Mouse (Mus musculus): ENCODE measurements around the gene Egfl7. TPM values are rescaled to one million over a fixed set of nuclear protein-coding genes. Genes with fewer than 3 reads are reported as not detected.

Gene Egfl7
- total and polyA plus RNA-seq, 2 experiments from 2014 or later = 63.2 to 83.0 TPM

DNA sequence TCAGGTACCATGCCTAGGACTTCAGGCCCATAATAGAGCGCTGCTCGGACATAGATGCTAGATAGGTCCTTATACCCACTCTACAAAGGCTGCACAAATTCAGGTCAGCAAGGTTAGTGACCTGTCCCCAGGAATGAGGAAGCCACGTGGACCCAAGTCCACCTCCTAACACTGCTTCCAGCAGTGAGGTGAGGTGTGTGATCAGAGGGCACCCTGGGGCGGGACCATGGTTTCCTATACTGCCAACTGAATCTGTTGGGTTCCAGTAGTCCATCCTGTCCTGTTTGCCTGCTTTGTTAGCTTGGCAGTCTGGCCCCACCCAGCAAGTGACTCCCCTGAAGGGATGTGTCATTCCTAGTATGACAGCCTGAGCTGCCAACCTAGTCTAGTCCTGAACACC lies 20.2 kb downstream of the Egfl7 start:
- peaks cover 4% of the 10 kb centered on the region; the same call in 1 of the 2 replicates for H3K4me1 ChIP-seq (ENCODE audit: insufficient read depth, low read length)
- 91% methylated on average over 4 of the region's 4 CpGs for WGBS
- DNase-seq (ENCODE audit: low spot score) (no peak), ATAC-seq (ENCODE audit: low FRiP score) (no peak)
- no peaks in the 10 kb centered on the region for H3K36me3 ChIP-seq (ENCODE audit: insufficient read depth, low read length)
- no peak overlapping the region for H3K9ac ChIP-seq (replicated peaks; ENCODE audit: low read length, poor library complexity, severe bottlenecking)
- H3K27me3 ChIP-seq (ENCODE audit: insufficient read depth, low read length) = peaks cover 8% of the 10 kb centered on the region; the same call in 1 of the 2 replicates
- H3K4me2 ChIP-seq (ENCODE audit: low read depth, low read length, poor library complexity, severe bottlenecking) = no peak overlapping the region
- no peak for TF ChIP-seq CTCF (IDR thresholded peaks at IDR 0.05)
- H3K4me3 ChIP-seq (ENCODE audit: low read depth, low read length) = no peak overlapping the region
- H3K9me3 ChIP-seq (ENCODE audit: low read length) = no peaks in the 10 kb centered on the region
- H3K27ac ChIP-seq (ENCODE audit: low read depth, low read length) = no peak overlapping the region

- Histone ChIP-seq H3K9me3 (ENCODE audit: low read length) (no peaks in the 10 kb centered on the region), H3K36me3 (ENCODE audit: insufficient read depth, low read length) (no peaks in the 10 kb centered on the region), H3K9ac (replicated peaks; ENCODE audit: low read length, poor library complexity, severe bottlenecking) (no peak overlapping the region), H3K4me2 (ENCODE audit: low read depth, low read length, poor library complexity, severe bottlenecking) (no peak overlapping the region), H3K4me3 (ENCODE audit: low read depth, low read length) (no peak overlapping the region), H3K4me1 (ENCODE audit: insufficient read depth, low read length) (peaks cover 4% of the 10 kb centered on the region; the same call in 1 of the 2 replicates), H3K27ac (ENCODE audit: low read depth, low read length) (no peak overlapping the region), H3K27me3 (ENCODE audit: insufficient read depth, low read length) (peaks cover 8% of the 10 kb centered on the region; the same call in 1 of the 2 replicates)
- 91% methylated on average over 2 of the region's 2 CpGs for WGBS
- no peak for ATAC-seq (ENCODE audit: low FRiP score)
- no peak for TF ChIP-seq CTCF (IDR thresholded peaks at IDR 0.05)
- no peak for DNase-seq (ENCODE audit: low spot score)
Observed at GRCm38 (mm10) chr2:26600664-26601063, 20.9 kb downstream of the Egfl7 start.

DNA sequence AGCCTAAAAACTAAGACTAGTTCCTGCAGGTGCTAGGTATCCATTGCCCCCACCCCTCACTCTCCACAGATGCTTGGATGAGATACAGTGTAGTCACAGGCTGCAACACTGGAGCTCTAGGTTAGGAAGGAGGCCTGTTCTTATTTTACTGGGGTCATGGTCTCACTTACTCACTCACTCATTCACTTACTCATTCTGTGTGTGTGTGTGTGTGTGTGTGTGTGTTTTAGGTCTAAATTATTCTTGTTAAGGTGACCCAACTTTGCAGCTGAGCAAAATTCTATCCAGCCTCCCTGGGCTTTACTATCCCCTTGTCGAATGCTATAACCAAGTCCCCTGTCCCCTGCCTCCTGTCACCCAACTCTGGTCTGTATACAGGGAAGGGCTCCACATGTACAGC lies 21.8 kb downstream of the Egfl7 start:
- Histone ChIP-seq H3K9me3 (ENCODE audit: low read length) (no peaks in the 10 kb centered on the region), H3K27me3 (ENCODE audit: insufficient read depth, low read length) (peaks cover 8% of the 10 kb centered on the region; the same call in 1 of the 2 replicates), H3K4me3 (ENCODE audit: low read depth, low read length) (no peak overlapping the region), H3K4me1 (ENCODE audit: insufficient read depth, low read length) (peaks cover 4% of the 10 kb centered on the region; the same call in 1 of the 2 replicates), H3K36me3 (ENCODE audit: insufficient read depth, low read length) (no peaks in the 10 kb centered on the region), H3K4me2 (ENCODE audit: low read depth, low read length, poor library complexity, severe bottlenecking) (no peak overlapping the region), H3K27ac (ENCODE audit: low read depth, low read length) (no peak overlapping the region), H3K9ac (replicated peaks; ENCODE audit: low read length, poor library complexity, severe bottlenecking) (no peak overlapping the region)
- ATAC-seq (ENCODE audit: low FRiP score) (no peak), DNase-seq (ENCODE audit: low spot score) (no peak)
- 84% methylated on average over 1 of the region's 1 CpGs for WGBS
- no peak for TF ChIP-seq CTCF (IDR thresholded peaks at IDR 0.05)

GRCm38 (mm10) chr2:26602631-26603030 lies 22.8 kb downstream of the Egfl7 start:
- ATAC-seq (ENCODE audit: low FRiP score) (no peak), DNase-seq (ENCODE audit: low spot score) (no peak)
- Histone ChIP-seq H3K9me3 (ENCODE audit: low read length) (no peaks in the 10 kb centered on the region), H3K27me3 (ENCODE audit: insufficient read depth, low read length) (peaks cover 8% of the 10 kb centered on the region; the same call in 1 of the 2 replicates), H3K27ac (ENCODE audit: low read depth, low read length) (no peak overlapping the region), H3K4me2 (ENCODE audit: low read depth, low read length, poor library complexity, severe bottlenecking) (no peak overlapping the region), H3K4me3 (ENCODE audit: low read depth, low read length) (no peak overlapping the region), H3K9ac (replicated peaks; ENCODE audit: low read length, poor library complexity, severe bottlenecking) (no peak overlapping the region), H3K36me3 (ENCODE audit: insufficient read depth, low read length) (no peaks in the 10 kb centered on the region), H3K4me1 (ENCODE audit: insufficient read depth, low read length) (peaks cover 4% of the 10 kb centered on the region; the same call in 1 of the 2 replicates)
- WGBS = 83% methylated on average over 5 of the region's 5 CpGs
- no peak for TF ChIP-seq CTCF (IDR thresholded peaks at IDR 0.05)

DNA sequence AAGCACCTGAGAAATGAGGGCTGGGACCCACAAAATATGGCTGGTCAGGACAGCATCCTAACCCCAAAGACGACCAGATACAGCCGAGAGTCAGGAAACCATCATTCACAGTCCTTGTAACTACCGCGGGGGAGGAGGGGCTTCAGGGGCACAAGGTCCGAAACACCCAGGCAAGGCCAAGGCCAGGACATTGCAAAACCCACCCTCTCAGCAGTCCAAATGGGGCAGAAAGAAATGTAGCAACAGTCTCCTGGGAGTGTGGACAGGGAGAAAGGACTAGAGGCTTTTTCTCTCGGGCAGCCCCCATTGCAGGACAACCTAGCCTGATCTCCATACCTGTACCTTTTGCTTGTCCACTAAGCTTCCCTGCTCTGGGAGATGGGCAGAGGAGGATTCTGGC lies 23.3 kb downstream of the Egfl7 start:
- no peak for TF ChIP-seq CTCF (IDR thresholded peaks at IDR 0.05)
- peak overlapping the region; percentile 66 for H3K9ac ChIP-seq (replicated peaks; ENCODE audit: low read length, poor library complexity, severe bottlenecking)

GRCm38 (mm10) chr2:26603720-26604671 lies 24.2 kb downstream of the Egfl7 start, which contains the start of gene Agpat2:
TSS of gene Agpat2 (minus strand) at chr2:26604417.
- peak; percentile 56 for TF ChIP-seq CTCF (IDR thresholded peaks at IDR 0.05)
- peaks cover 4% of the 10 kb centered on the region; the same call in 1 of the 2 replicates for H3K4me1 ChIP-seq (ENCODE audit: insufficient read depth, low read length)
- H3K4me3 ChIP-seq (ENCODE audit: low read depth, low read length) = peak within 1 kb of the TSS; percentile 49
- no peaks in the 10 kb centered on the region for H3K9me3 ChIP-seq (ENCODE audit: low read length)
- peaks cover 8% of the 10 kb centered on the region; the same call in 1 of the 2 replicates for H3K27me3 ChIP-seq (ENCODE audit: insufficient read depth, low read length)
- DNase-seq (ENCODE audit: low spot score) (peak; percentile 66), ATAC-seq (ENCODE audit: low FRiP score) (peak; percentile 82)
- H3K9ac ChIP-seq (replicated peaks; ENCODE audit: low read length, poor library complexity, severe bottlenecking) = peak within 1 kb of the TSS; percentile 66
- peak within 1 kb of the TSS; percentile 79 for H3K4me2 ChIP-seq (ENCODE audit: low read depth, low read length, poor library complexity, severe bottlenecking)
- no peaks in the 10 kb centered on the region for H3K36me3 ChIP-seq (ENCODE audit: insufficient read depth, low read length)
- H3K27ac ChIP-seq (ENCODE audit: low read depth, low read length) = no peak within 1 kb of the TSS
- WGBS = under 1% methylated on average over 63 of the region's 103 CpGs

More for the DNA sequence above, 23.3 kb downstream of the Egfl7 start:
- WGBS = 32% methylated on average over 6 of the region's 6 CpGs
- Histone ChIP-seq H3K27me3 (ENCODE audit: insufficient read depth, low read length) (peaks cover 8% of the 10 kb centered on the region; the same call in 1 of the 2 replicates), H3K4me3 (ENCODE audit: low read depth, low read length) (peak overlapping the region; percentile 49), H3K4me2 (ENCODE audit: low read depth, low read length, poor library complexity, severe bottlenecking) (peak overlapping the region; percentile 79), H3K27ac (ENCODE audit: low read depth, low read length) (no peak overlapping the region), H3K9me3 (ENCODE audit: low read length) (no peaks in the 10 kb centered on the region), H3K36me3 (ENCODE audit: insufficient read depth, low read length) (no peaks in the 10 kb centered on the region), H3K4me1 (ENCODE audit: insufficient read depth, low read length) (peaks cover 4% of the 10 kb centered on the region; the same call in 1 of the 2 replicates)
- ATAC-seq (ENCODE audit: low FRiP score) (no peak), DNase-seq (ENCODE audit: low spot score) (no peak)

Measured in midbrain, postnatal 0 days (tissue).